Comparison of ENCODE assay signal across 9 mouse cellular contexts in genomic region chr14:20672990-20673389, GRCm38 (mm10). TPM values are rescaled to one million over a fixed set of nuclear protein-coding genes. Genes with fewer than 3 reads are reported as not detected.
DNase-seq lines count a peak whose midpoint lies in the region; ATAC-seq lines count a peak whose summit lies in the region.
"Had no signal": no experiment of that assay in that cellular context is flagged by ENCODE, and none has a peak within 500 bp of the region (broad histone marks: within the 10 kb centered on the region; RNA-seq: fewer than 3 reads in every experiment).

No protein-coding gene starts in this region.

- ATAC-seq in midbrain, embryonic 16.5 days = no peak
- no peak for ATAC-seq in neural tube, embryonic 15.5 days (ENCODE audit: low FRiP score)

- H3K27ac ChIP-seq in midbrain, embryonic 10.5 days (replicated peaks) = no peak overlapping the region
- H3K27ac ChIP-seq in midbrain, embryonic 16.5 days (ENCODE audit: low read length) = no peak overlapping the region
- 0 out of 2 replicates have a peak overlapping the region, but pooled peaks have one; percentile 89 for H3K27ac ChIP-seq in embryonic facial prominence, embryonic 10.5 days (replicated peaks)
- no peak overlapping the region for H3K27ac ChIP-seq in neural tube, embryonic 15.5 days (replicated peaks)

- 92% methylated on average over 2 of the region's 2 CpGs for WGBS in midbrain, embryonic 10.5 days
- 89% methylated on average over 2 of the region's 2 CpGs for WGBS in midbrain, embryonic 16.5 days
- WGBS in embryonic facial prominence, embryonic 10.5 days = 89% methylated on average over 2 of the region's 2 CpGs
- WGBS in neural tube, embryonic 15.5 days = 93% methylated on average over 2 of the region's 2 CpGs

- peaks cover 25% of the 10 kb centered on the region for H3K36me3 ChIP-seq in midbrain, embryonic 10.5 days
- peaks cover 13% of the 10 kb centered on the region for H3K36me3 ChIP-seq in midbrain, embryonic 16.5 days (ENCODE audit: control insufficient read depth, insufficient read depth, low read length)
- H3K36me3 ChIP-seq in embryonic facial prominence, embryonic 10.5 days (replicated peaks) = peaks cover 26% of the 10 kb centered on the region
- H3K36me3 ChIP-seq in neural tube, embryonic 15.5 days = peaks cover 22% of the 10 kb centered on the region

- no peak overlapping the region; the same call in 1 of the 2 replicates for H3K4me2 ChIP-seq in midbrain, embryonic 16.5 days (ENCODE audit: low read length)
- H3K4me2 ChIP-seq in neural tube, embryonic 15.5 days = peak overlapping the region; percentile 87

- peak overlapping the region; percentile 84; the same call in 1 of the 2 replicates for H3K4me3 ChIP-seq in midbrain, embryonic 10.5 days
- H3K4me3 ChIP-seq in midbrain, embryonic 16.5 days (ENCODE audit: low read depth, low read length) = no peak overlapping the region
- H3K4me3 ChIP-seq in embryonic facial prominence, embryonic 10.5 days = peak overlapping the region; percentile 82
- no peak overlapping the region for H3K4me3 ChIP-seq in neural tube, embryonic 15.5 days (replicated peaks)

- H3K9me3 ChIP-seq in midbrain, embryonic 10.5 days (replicated peaks) = no peaks in the 10 kb centered on the region
- H3K9me3 ChIP-seq in midbrain, embryonic 16.5 days (replicated peaks; ENCODE audit: control insufficient read depth, low read length, poor library complexity, severe bottlenecking) = no peaks in the 10 kb centered on the region
- no peaks in the 10 kb centered on the region for H3K9me3 ChIP-seq in embryonic facial prominence, embryonic 10.5 days
- no peaks in the 10 kb centered on the region for H3K9me3 ChIP-seq in neural tube, embryonic 15.5 days (replicated peaks)

- DNase-seq in cerebellum, adult 8-10 months = peak; percentile 36
- no peak for DNase-seq in cerebellum, adult 11-12 months
- peak; percentile 26 for DNase-seq in midbrain, embryonic 10.5 days (ENCODE audit: low spot score)
- peak; percentile 45 for DNase-seq in embryonic facial prominence, embryonic 10.5 days (ENCODE audit: low spot score)
- peak; percentile 68 to 76 for DNase-seq in kidney, postnatal 4 days
- DNase-seq in urinary bladder, adult 18-20 months (ENCODE audit: low spot score in 2 of 2) = no peak

- no peak overlapping the region for H3K9ac ChIP-seq in midbrain, embryonic 16.5 days (ENCODE audit: low read depth, low read length)
- H3K9ac ChIP-seq in neural tube, embryonic 15.5 days (replicated peaks) = no peak overlapping the region

- H3K4me1 ChIP-seq in midbrain, embryonic 10.5 days = peaks cover 14% of the 10 kb centered on the region
- H3K4me1 ChIP-seq in midbrain, embryonic 16.5 days (ENCODE audit: control insufficient read depth, insufficient read depth, low read length) = peaks cover 18% of the 10 kb centered on the region
- peaks cover 13% of the 10 kb centered on the region for H3K4me1 ChIP-seq in embryonic facial prominence, embryonic 10.5 days
- H3K4me1 ChIP-seq in neural tube, embryonic 15.5 days = peaks cover 28% of the 10 kb centered on the region

- peaks cover 13% of the 10 kb centered on the region; the same call in 1 of the 2 replicates for H3K27me3 ChIP-seq in midbrain, embryonic 10.5 days (ENCODE audit: low read depth, poor library complexity, severe bottlenecking)
- H3K27me3 ChIP-seq in midbrain, embryonic 16.5 days (ENCODE audit: control insufficient read depth, insufficient read depth, low read depth, low read length) = peaks cover 5% of the 10 kb centered on the region
- H3K27me3 ChIP-seq in embryonic facial prominence, embryonic 10.5 days (replicated peaks; ENCODE audit: low read depth, poor library complexity, severe bottlenecking) = peaks cover 20% of the 10 kb centered on the region
- H3K27me3 ChIP-seq in neural tube, embryonic 15.5 days (replicated peaks) = peaks cover 18% of the 10 kb centered on the region

RNA-seq across cellular contexts. Expression of gene Sec24c, which starts 1.1 kb away (rescaled TPM):
- 103 and 114 TPM in 2 replicates for polyA plus RNA-seq in midbrain, embryonic 10.5 days (2016; fragmentation: Nextera tagmentation; extraction: Ambion mirVana)
- polyA plus RNA-seq in midbrain, embryonic 16.5 days (2015; fragmentation: Nextera tagmentation; extraction: Ambion mirVana) = 89.9 and 92.9 TPM in 2 replicates
- polyA plus RNA-seq in embryonic facial prominence, embryonic 10.5 days (2016; fragmentation: Nextera tagmentation; extraction: Ambion mirVana) = 117 and 120 TPM in 2 replicates
- 84.3 and 87.4 TPM in 2 replicates for polyA plus RNA-seq in neural tube, embryonic 15.5 days (2015; fragmentation: Nextera tagmentation; extraction: Ambion mirVana)

RNA-seq across cellular contexts. Expression of gene Synpo2l, which starts 4.8 kb away (rescaled TPM):
- polyA plus RNA-seq in midbrain, embryonic 10.5 days (2016; fragmentation: Nextera tagmentation; extraction: Ambion mirVana) = 0.07 and 0.11 TPM in 2 replicates
- 0.16 and 0.24 TPM in 2 replicates for polyA plus RNA-seq in midbrain, embryonic 16.5 days (2015; fragmentation: Nextera tagmentation; extraction: Ambion mirVana)
- polyA plus RNA-seq in embryonic facial prominence, embryonic 10.5 days (2016; fragmentation: Nextera tagmentation; extraction: Ambion mirVana) = 0.50 and 0.54 TPM in 2 replicates
- 1.4 and 2.4 TPM in 2 replicates for polyA plus RNA-seq in neural tube, embryonic 15.5 days (2015; fragmentation: Nextera tagmentation; extraction: Ambion mirVana)
- polyA plus RNA-seq: macrophage had no signal

RNA-seq across cellular contexts. Expression of gene Myoz1, which starts 16.6 kb away (rescaled TPM):
- not detected in 2 replicates for polyA plus RNA-seq in midbrain, embryonic 10.5 days (2016; fragmentation: Nextera tagmentation; extraction: Ambion mirVana)
- polyA plus RNA-seq in midbrain, embryonic 16.5 days (2015; fragmentation: Nextera tagmentation; extraction: Ambion mirVana) = 0.19 TPM in 1 of 2 replicates, not detected in the other
- 0.26 and 0.71 TPM in 2 replicates for polyA plus RNA-seq in embryonic facial prominence, embryonic 10.5 days (2016; fragmentation: Nextera tagmentation; extraction: Ambion mirVana)
- 1.1 and 2.5 TPM in 2 replicates for polyA plus RNA-seq in neural tube, embryonic 15.5 days (2015; fragmentation: Nextera tagmentation; extraction: Ambion mirVana)

RNA-seq across cellular contexts. Expression of gene Fut11, which starts 21.8 kb away (rescaled TPM):
- polyA plus RNA-seq in midbrain, embryonic 10.5 days (2016; fragmentation: Nextera tagmentation; extraction: Ambion mirVana) = 18.3 and 21.4 TPM in 2 replicates
- 25.5 and 27.2 TPM in 2 replicates for polyA plus RNA-seq in midbrain, embryonic 16.5 days (2015; fragmentation: Nextera tagmentation; extraction: Ambion mirVana)
- polyA plus RNA-seq in embryonic facial prominence, embryonic 10.5 days (2016; fragmentation: Nextera tagmentation; extraction: Ambion mirVana) = 20.2 and 20.9 TPM in 2 replicates
- 30.0 and 31.5 TPM in 2 replicates for polyA plus RNA-seq in neural tube, embryonic 15.5 days (2015; fragmentation: Nextera tagmentation; extraction: Ambion mirVana)

RNA-seq across cellular contexts. Expression of gene Chchd1, which starts 29.8 kb away (rescaled TPM):
- 242 and 277 TPM in 2 replicates for polyA plus RNA-seq in midbrain, embryonic 10.5 days (2016; fragmentation: Nextera tagmentation; extraction: Ambion mirVana)
- polyA plus RNA-seq in midbrain, embryonic 16.5 days (2015; fragmentation: Nextera tagmentation; extraction: Ambion mirVana) = 166 and 171 TPM in 2 replicates
- 253 and 263 TPM in 2 replicates for polyA plus RNA-seq in embryonic facial prominence, embryonic 10.5 days (2016; fragmentation: Nextera tagmentation; extraction: Ambion mirVana)
- polyA plus RNA-seq in neural tube, embryonic 15.5 days (2015; fragmentation: Nextera tagmentation; extraction: Ambion mirVana) = 173 and 194 TPM in 2 replicates

Comparison
In these comparisons a context has a peak if more than half of its experiments do, and no peak if none do; other contexts are left out.
1. DNase-seq: peak in cerebellum, adult 8-10 months (single experiment), midbrain, embryonic 10.5 days (single experiment), embryonic facial prominence, embryonic 10.5 days (single experiment) and kidney, postnatal 4 days (2 of 2); none in cerebellum, adult 11-12 months (single experiment) and urinary bladder, adult 18-20 months (0 of 2).
2. H3K4me3 ChIP-seq: peak in midbrain, embryonic 10.5 days (single experiment) and embryonic facial prominence, embryonic 10.5 days (single experiment); none in midbrain, embryonic 16.5 days (single experiment) and neural tube, embryonic 15.5 days (single experiment).